Mouse (Mus musculus) lung, adult 2 months (tissue): ENCODE results near the gene Bpifa5.

Experiments used
- CTCF ChIP-seq: fragments of 200-500 bp; IDR thresholded peaks from 2 replicates; pipeline ENCODE4 v1.5.1; 2011; ENCODE audit warnings: mild to moderate bottlenecking, low read length, control low read depth; ENCODE audit not compliant: insufficient read depth
- POLR2A ChIP-seq: fragments of 200-500 bp; IDR thresholded peaks from 2 replicates; pipeline ENCODE4 v1.6.1; 2011; ENCODE audit warnings: low read depth, mild to moderate bottlenecking, control low read depth, low read length, borderline replicate concordance; ENCODE audit errors: extremely low read depth

GRCm38 (mm10) chr2:154197036-154197435 lies 34.6 kb downstream of the Bpifa5 start:
- no peak for TF ChIP-seq POLR2A
- TF ChIP-seq CTCF = no peak
